Mouse (Mus musculus): ENCODE measurements around the gene Med24. TPM values are rescaled to one million over a fixed set of nuclear protein-coding genes. Genes with fewer than 3 reads are reported as not detected.

The Med24 gene
- polyA plus RNA-seq, 1 experiment = 18.4 TPM

Other genes with a start within 250 kb of the Med24 start
- not detected in 2 replicates for gene Ikzf3, start 183.4 kb downstream of the Med24 start, polyA plus RNA-seq (2012; ENCODE audit: insufficient read depth, insufficient read length, missing spikeins)
- gene Zpbp2, start 178.3 kb downstream of the Med24 start, polyA plus RNA-seq (2012; ENCODE audit: insufficient read depth, insufficient read length, missing spikeins) = 2.2 and 2.3 TPM in 2 replicates
- 276 and 329 TPM in 2 replicates for gene Ormdl3, start 142.1 kb downstream of the Med24 start, polyA plus RNA-seq (2012; ENCODE audit: insufficient read depth, insufficient read length, missing spikeins)
- not detected in 2 replicates for gene Lrrc3c, start 131.1 kb downstream of the Med24 start, polyA plus RNA-seq (2012; ENCODE audit: insufficient read depth, insufficient read length, missing spikeins)
- 5.2 and 8.8 TPM in 2 replicates for gene Gm12355, start 103.8 kb downstream of the Med24 start, polyA plus RNA-seq (2012; ENCODE audit: insufficient read depth, insufficient read length, missing spikeins)
- gene Gsdma3, start 103.1 kb downstream of the Med24 start, polyA plus RNA-seq (2012; ENCODE audit: insufficient read depth, insufficient read length, missing spikeins) = not detected in 2 replicates
- not detected in 2 replicates for gene Gsdma2, start 82.7 kb downstream of the Med24 start, polyA plus RNA-seq (2012; ENCODE audit: insufficient read depth, insufficient read length, missing spikeins)
- gene Gsdma, start 65.1 kb downstream of the Med24 start, polyA plus RNA-seq (2012; ENCODE audit: insufficient read depth, insufficient read length, missing spikeins) = not detected in 2 replicates
- gene Psmd3, start 46.9 kb downstream of the Med24 start, polyA plus RNA-seq (2012; ENCODE audit: insufficient read depth, insufficient read length, missing spikeins) = 73.1 and 84.4 TPM in 2 replicates
- not detected in 2 replicates for gene Csf3, start 28.2 kb downstream of the Med24 start, polyA plus RNA-seq (2012; ENCODE audit: insufficient read depth, insufficient read length, missing spikeins)
- 64.4 and 82.3 TPM in 2 replicates for gene Thra, start 11.2 kb upstream of the Med24 start, polyA plus RNA-seq (2012; ENCODE audit: insufficient read depth, insufficient read length, missing spikeins)
- gene Nr1d1, start 45.9 kb upstream of the Med24 start, polyA plus RNA-seq (2012; ENCODE audit: insufficient read depth, insufficient read length, missing spikeins) = 78.3 and 90.9 TPM in 2 replicates
- gene Msl1, start 66.1 kb upstream of the Med24 start, polyA plus RNA-seq (2012; ENCODE audit: insufficient read depth, insufficient read length, missing spikeins) = 36.3 and 40.8 TPM in 2 replicates
- 9.2 and 16.9 TPM in 2 replicates for gene Casc3, start 75.5 kb upstream of the Med24 start, polyA plus RNA-seq (2012; ENCODE audit: insufficient read depth, insufficient read length, missing spikeins)
- gene Rapgefl1, start 107.3 kb upstream of the Med24 start, polyA plus RNA-seq (2012; ENCODE audit: insufficient read depth, insufficient read length, missing spikeins) = 0.40 TPM in 1 of 2 replicates, not detected in the other
- 5.2 and 5.8 TPM in 2 replicates for gene Wipf2, start 134.2 kb upstream of the Med24 start, polyA plus RNA-seq (2012; ENCODE audit: insufficient read depth, insufficient read length, missing spikeins)
- gene Cdc6, start 178.4 kb upstream of the Med24 start, polyA plus RNA-seq (2012; ENCODE audit: insufficient read depth, insufficient read length, missing spikeins) = 0.28 and 1.7 TPM in 2 replicates
- 3.2 and 5.5 TPM in 2 replicates for gene Rara, start 198.4 kb upstream of the Med24 start, polyA plus RNA-seq (2012; ENCODE audit: insufficient read depth, insufficient read length, missing spikeins)

Measured in brown adipose tissue, adult 24 weeks (tissue).